ENCODE assay signal across 10 mouse cellular contexts in the genomic region with DNA sequence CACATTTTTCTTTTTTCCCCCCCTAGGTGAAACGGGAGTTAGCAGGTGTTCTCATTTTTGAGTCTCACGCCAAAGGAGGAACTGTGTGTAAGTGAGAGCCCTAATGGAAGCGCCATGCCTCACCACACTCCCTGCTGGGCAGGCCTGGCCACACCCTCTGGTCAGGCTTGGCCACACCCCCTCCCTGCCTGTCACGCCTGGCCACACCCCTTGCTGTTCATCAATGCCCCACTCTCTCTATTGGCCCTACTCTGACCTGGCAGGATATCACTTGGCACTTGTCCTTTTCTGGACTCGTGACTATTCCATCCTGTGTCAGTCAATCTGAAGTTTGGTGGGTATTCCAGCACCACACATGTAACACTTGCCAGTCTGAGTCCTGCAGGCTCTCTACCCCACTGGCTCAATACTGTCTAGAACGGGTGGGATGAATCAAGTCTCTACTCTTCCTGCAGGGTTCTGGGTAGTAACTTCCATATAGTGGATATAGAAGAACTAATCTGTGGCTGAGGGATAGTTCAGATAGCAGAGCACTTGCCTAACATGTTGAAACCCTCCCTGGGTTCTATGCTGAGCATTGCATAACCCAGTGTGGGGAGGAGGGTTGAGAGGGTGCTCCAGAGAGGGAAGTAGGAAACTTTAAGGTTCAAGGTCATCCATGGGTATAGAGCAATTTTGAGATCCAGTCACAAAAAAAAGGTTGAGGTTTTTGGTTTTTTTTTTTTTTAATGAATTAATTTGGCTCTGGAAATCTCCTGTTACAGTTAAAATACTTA.
DNase-seq lines count a peak whose midpoint lies in the region; ATAC-seq lines count a peak whose summit lies in the region.
"Had no signal": no experiment of that assay in that cellular context is flagged by ENCODE, and none has a peak within 500 bp of the region (broad histone marks: within the 10 kb centered on the region; RNA-seq: fewer than 3 reads in every experiment).

No protein-coding gene starts in this region.

- no peaks in the 10 kb centered on the region; the same call in 1 of the 2 replicates for H3K9me3 ChIP-seq in heart, embryonic 15.5 days (replicated peaks)

- no peak overlapping the region for H3K4me3 ChIP-seq in heart, embryonic 15.5 days
- H3K4me3 ChIP-seq: heart, adult 2 months; limb, embryonic 12.5 days had no signal

- intact Hi-C loops in heart, postnatal 10 days (cut with DNase I): no loop called here

- no peak; the same call in 1 of the 2 replicates for ATAC-seq in heart, embryonic 15.5 days (replicated peaks; ENCODE audit: insufficient number of reproducible peaks, insufficient read depth, low FRiP score, low read depth)
- peak; percentile 76 to 86; a peak in 3 of 4 replicates for ATAC-seq in hematopoietic stem cell, adult 5-6 weeks (replicated peaks in 1 of 2; ENCODE audit: insufficient read depth in 1 of 2, low FRiP score in 2 of 2, low TSS enrichment in 1 of 2, low read depth in 1 of 2, poor library complexity in 2 of 2, severe bottlenecking in 2 of 2)
- ATAC-seq in megakaryocyte-erythroid progenitor cell, adult 5-6 weeks (replicated peaks; ENCODE audit: low FRiP score, low TSS enrichment, poor library complexity, severe bottlenecking): peak; percentile 99
- no peak for ATAC-seq in activated CD4-positive, CD25-positive, alpha-beta regulatory T cell, adult 4 months

- no peaks in the 10 kb centered on the region for H3K36me3 ChIP-seq in heart, embryonic 15.5 days
- H3K36me3 ChIP-seq: limb, embryonic 12.5 days had no signal

- H3K9ac ChIP-seq in heart, embryonic 15.5 days: no peak overlapping the region
- H3K9ac ChIP-seq: limb, embryonic 12.5 days had no signal

- DNase-seq in heart, postnatal 10 days: no peak
- DNase-seq in ES-CJ7 (ENCODE audit: low read depth, low spot score): peak; percentile 63
- DNase-seq in frontal cortex, postnatal 10 days (ENCODE audit: low spot score in 2 of 2): no peak
- DNase-seq in right cerebral cortex, postnatal 10 days (ENCODE audit: low spot score in 2 of 2): no peak
- DNase-seq: heart, adult 2 months had no signal

- H3K4me2 ChIP-seq in heart, embryonic 15.5 days: no peak overlapping the region
- H3K4me2 ChIP-seq: limb, embryonic 12.5 days had no signal

- H3K27ac ChIP-seq in heart, embryonic 15.5 days: peak overlapping the region; percentile 8; the same call in 1 of the 2 replicates
- H3K27ac ChIP-seq: heart, adult 2 months; limb, embryonic 12.5 days had no signal

- H3K27me3 ChIP-seq in heart, embryonic 15.5 days: no peaks in the 10 kb centered on the region
- H3K27me3 ChIP-seq: limb, embryonic 12.5 days had no signal

- peaks cover 17% of the 10 kb centered on the region for H3K4me1 ChIP-seq in heart, embryonic 15.5 days (replicated peaks)

- WGBS in heart, embryonic 15.5 days: 70% methylated on average over 6 of the region's 6 CpGs

Comparison
In these comparisons a context has a peak if more than half of its experiments do, and no peak if none do; other contexts are left out.
1. ATAC-seq: peak in hematopoietic stem cell, adult 5-6 weeks (2 of 2) and megakaryocyte-erythroid progenitor cell, adult 5-6 weeks (single experiment); none in heart, embryonic 15.5 days (single experiment) and activated CD4-positive, CD25-positive, alpha-beta regulatory T cell, adult 4 months (single experiment).